Mouse (Mus musculus) gastrocnemius, postnatal 25 days (tissue): ENCODE results near the gene Rassf6. TPM values are rescaled to one million over a fixed set of nuclear protein-coding genes. Genes with fewer than 3 reads are reported as not detected.
"Not testable (repeated sequence)": the region's sequence is repeated elsewhere in the genome, so short reads cannot be mapped to it uniquely, and the experiment has no call there.

ENCODE experiments used
- DNase-seq: peaks from one replicate; pipeline ENCODE4 v3.0.0; 2022
- total RNA-seq, 2 experiments: library from RNA; stranded (reverse); gene quantifications; 1 replicate in 1 of 2; 2 replicates in 1 of 2; pipeline ENCODE4 v1.2.3; 2021

The Rassf6 gene
- total RNA-seq, 2 experiments from 2014 or later: not detected

GRCm38 (mm10) chr5:90624708-90625425 lies 15.6 kb downstream of the Rassf6 start:
- no peak for DNase-seq

- no peak for DNase-seq
Measured at GRCm38 (mm10) chr5:90623209-90623608, 17.2 kb downstream of the Rassf6 start.

GRCm38 (mm10) chr5:90621726-90622125 lies 18.7 kb downstream of the Rassf6 start:
- no peak for DNase-seq

GRCm38 (mm10) chr5:90621316-90621715 lies 19.1 kb downstream of the Rassf6 start:
- DNase-seq: no peak

- no peak for DNase-seq
Measured at GRCm38 (mm10) chr5:90617859-90618258, 22.6 kb downstream of the Rassf6 start.

GRCm38 (mm10) chr5:90612751-90613150 lies 27.7 kb downstream of the Rassf6 start:
- not testable (repeated sequence) for DNase-seq

GRCm38 (mm10) chr5:90611996-90612611 lies 28.4 kb downstream of the Rassf6 start:
- DNase-seq: no peak

GRCm38 (mm10) chr5:90611388-90611787 lies 29.1 kb downstream of the Rassf6 start:
- no peak for DNase-seq

GRCm38 (mm10) chr5:90608906-90609305 lies 31.6 kb downstream of the Rassf6 start:
- DNase-seq: no peak

GRCm38 (mm10) chr5:90603407-90603923 lies 37.0 kb downstream of the Rassf6 start:
- no peak for DNase-seq

GRCm38 (mm10) chr5:90601469-90601868 lies 39.0 kb downstream of the Rassf6 start:
- DNase-seq: no peak

- DNase-seq: no peak
Measured at GRCm38 (mm10) chr5:90596155-90596554, 44.3 kb downstream of the Rassf6 start.

- no peak for DNase-seq
Measured at GRCm38 (mm10) chr5:90594945-90595344, 45.5 kb downstream of the Rassf6 start.

- DNase-seq: no peak
Measured at GRCm38 (mm10) chr5:90591936-90592335, 48.5 kb downstream of the Rassf6 start.

- no peak for DNase-seq
Measured at GRCm38 (mm10) chr5:90590676-90591075, 49.8 kb downstream of the Rassf6 start.

GRCm38 (mm10) chr5:90588708-90589595 lies 51.5 kb downstream of the Rassf6 start:
- peak; percentile 19 for DNase-seq

- no peak for DNase-seq
Measured at GRCm38 (mm10) chr5:90588104-90588503, 52.4 kb downstream of the Rassf6 start.

- no peak for DNase-seq
Measured at GRCm38 (mm10) chr5:90586511-90586910, 53.9 kb downstream of the Rassf6 start.

- DNase-seq: no peak
Measured at GRCm38 (mm10) chr5:90584799-90585198, 55.7 kb downstream of the Rassf6 start.

- DNase-seq: no peak
Measured at GRCm38 (mm10) chr5:90582179-90582578, 58.3 kb downstream of the Rassf6 start.

- DNase-seq: no peak
Measured at GRCm38 (mm10) chr5:90579556-90579955, 60.9 kb downstream of the Rassf6 start.

- no peak for DNase-seq
Measured at GRCm38 (mm10) chr5:90577751-90578150, 62.7 kb downstream of the Rassf6 start.

GRCm38 (mm10) chr5:90571216-90571615 lies 69.2 kb downstream of the Rassf6 start:
- DNase-seq: no peak
